In the genomic region with DNA sequence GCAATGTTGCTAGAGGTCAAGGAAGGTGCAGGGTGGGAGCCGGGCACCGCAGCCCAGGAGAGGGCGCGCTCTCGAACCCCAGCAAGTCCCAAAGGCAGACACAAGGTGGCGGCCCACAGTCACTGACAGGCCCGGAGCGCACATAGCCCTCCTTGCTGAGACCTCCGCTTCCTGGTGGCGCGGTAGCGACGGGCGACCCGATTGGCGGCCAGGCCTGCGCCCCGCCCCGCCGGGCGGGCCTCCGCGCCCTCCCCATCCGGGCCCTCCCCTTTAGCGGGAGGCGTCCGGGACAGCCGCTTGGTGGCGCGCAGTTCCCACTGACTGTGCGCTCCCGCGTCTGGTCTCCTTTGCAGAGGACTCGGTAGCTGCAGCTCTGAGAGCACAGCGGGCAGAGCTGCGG, we compare ENCODE assay signal across 8 mouse cellular contexts. TPM values are rescaled to one million over a fixed set of nuclear protein-coding genes. Genes with fewer than 3 reads are reported as not detected.
A peak's percentile ranks its signal among the peaks of the same experiment; 100 is the strongest.
DNase-seq lines count a peak whose midpoint lies in the region; ATAC-seq and TF ChIP-seq lines count a peak whose summit lies in the region.
"Had no signal": no experiment of that assay in that cellular context is flagged by ENCODE, and none has a peak within 500 bp of the region (broad histone marks: within the 10 kb centered on the region; RNA-seq: fewer than 3 reads in every experiment).

A gene (plus strand): TSS at position 340 of the 400 bp plus-strand sequence.

- no peak within 1 kb of the TSS for H3K9ac ChIP-seq in forebrain, embryonic 13.5 days

- no peaks in the 10 kb centered on the region for H3K27me3 ChIP-seq in forebrain, embryonic 13.5 days
- H3K27me3 ChIP-seq: megakaryocyte, embryonic 14.5 days had no signal

- intact Hi-C loops in heart, postnatal 36 days (cut with DNase I), result no loop called here

- H3K4me1 ChIP-seq in forebrain, embryonic 13.5 days, result no peaks in the 10 kb centered on the region
- no peaks in the 10 kb centered on the region for H3K4me1 ChIP-seq in lung, adult 2 months (ENCODE audit: control insufficient read depth, insufficient read depth, low read length)
- H3K4me1 ChIP-seq: megakaryocyte, embryonic 14.5 days had no signal

- H3K27ac ChIP-seq in forebrain, embryonic 13.5 days, result no peak within 1 kb of the TSS

- H3K4me2 ChIP-seq in forebrain, embryonic 13.5 days, result peak within 1 kb of the TSS; percentile 42

- H3K36me3 ChIP-seq in forebrain, embryonic 13.5 days (ENCODE audit: poor library complexity, severe bottlenecking), result no peaks in the 10 kb centered on the region

- TF ChIP-seq CTCF in lung, adult 2 months (IDR thresholded peaks at IDR 0.05; ENCODE audit: insufficient read depth, low read length), result no peak

- WGBS in forebrain, embryonic 13.5 days, result 6% methylated on average over 32 of the region's 36 CpGs
- 9% methylated on average over 36 of the region's 36 CpGs for WGBS in lung, adult 2 months

- H3K9me3 ChIP-seq in forebrain, embryonic 13.5 days (replicated peaks), result peaks cover 16% of the 10 kb centered on the region

- peak within 1 kb of the TSS; percentile 29 for H3K4me3 ChIP-seq in forebrain, embryonic 13.5 days
- H3K4me3 ChIP-seq in lung, adult 2 months (replicated peaks; ENCODE audit: extremely low read depth, low read depth, low read length), result no peak within 1 kb of the TSS
- H3K4me3 ChIP-seq: megakaryocyte, embryonic 14.5 days had no signal

- peak; percentile 8 for DNase-seq in brain, adult 2 months (ENCODE audit: low read depth, low spot score)
- peak; percentile 23 to 31 for DNase-seq in heart, postnatal 36 days
- peak; percentile 1 to 9 for DNase-seq in layer of hippocampus, adult 18-20 months (ENCODE audit: low spot score in 2 of 2)
- DNase-seq in lung, adult 2 months, result peak; percentile 5
- peak; percentile 71 for DNase-seq in ovary, postnatal 36 days (ENCODE audit: low spot score)
- no peak for DNase-seq in spleen, adult 12 weeks (ENCODE audit: low spot score)

- ATAC-seq in forebrain, embryonic 13.5 days, result no peak

- TF ChIP-seq POLR2A in lung, adult 2 months (IDR thresholded peaks at IDR 0.05; ENCODE audit: borderline replicate concordance, extremely low read depth, low read depth, low read length), result no peak

RNA-seq across cellular contexts. Expression of the gene that starts here (rescaled TPM):
- 1.0 and 1.4 TPM in 2 replicates for polyA plus RNA-seq in forebrain, embryonic 13.5 days (2015; fragmentation: Nextera tagmentation; extraction: Ambion mirVana)
- total RNA-seq in heart, postnatal 36 days (2021), result under 1 TPM; 0.28 to 0.30 TPM
- total RNA-seq in layer of hippocampus, adult 18-20 months (2021), result 1 to 10 TPM in 1 of 2 experiments, under 1 TPM in 1; 0.61 to 1.4 TPM
- 0.17 and 0.22 TPM in 2 replicates for polyA plus RNA-seq in lung, adult 2 months (2012; rRNA removed)

Comparison
In these comparisons a context has a peak if more than half of its experiments do, and no peak if none do; other contexts are left out.
1. Peak in DNase-seq in heart, postnatal 36 days; RNA of the gene not detected or under 1 TPM.
2. Peak in DNase-seq in lung, adult 2 months; RNA of the gene not detected or under 1 TPM.